Mouse (Mus musculus) kidney, postnatal 4 days (tissue): ENCODE data around the gene Hif3a.

Source experiments
- DNase-seq, 2 experiments: peaks; one replicate each; pipeline ENCODE4 v3.0.0; 2021; ENCODE audit warnings: mixed read lengths in 2 of 2

The Hif3a gene

DNA sequence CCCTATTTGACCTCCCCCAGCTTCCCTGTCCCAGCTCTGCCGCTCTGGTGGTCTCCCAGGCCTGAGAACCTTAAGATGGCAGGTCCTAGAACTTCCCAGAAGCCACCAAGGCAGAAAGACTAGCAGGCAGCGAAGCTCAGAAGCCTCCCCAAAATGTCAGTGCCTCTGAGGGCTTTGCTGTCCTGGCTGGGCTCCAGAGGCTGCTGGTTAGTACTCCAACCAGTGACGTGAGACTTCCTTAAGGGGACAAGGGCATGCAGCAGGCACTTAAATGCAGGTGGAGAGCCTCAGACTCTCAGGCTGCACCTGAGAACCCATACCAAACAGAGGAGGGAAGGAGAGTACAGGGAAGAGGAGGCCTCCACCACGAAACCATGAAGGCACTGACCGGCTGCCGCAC, 38.1 kb downstream of the Hif3a start:
- DNase-seq: peak; percentile 40 to 50

DNA sequence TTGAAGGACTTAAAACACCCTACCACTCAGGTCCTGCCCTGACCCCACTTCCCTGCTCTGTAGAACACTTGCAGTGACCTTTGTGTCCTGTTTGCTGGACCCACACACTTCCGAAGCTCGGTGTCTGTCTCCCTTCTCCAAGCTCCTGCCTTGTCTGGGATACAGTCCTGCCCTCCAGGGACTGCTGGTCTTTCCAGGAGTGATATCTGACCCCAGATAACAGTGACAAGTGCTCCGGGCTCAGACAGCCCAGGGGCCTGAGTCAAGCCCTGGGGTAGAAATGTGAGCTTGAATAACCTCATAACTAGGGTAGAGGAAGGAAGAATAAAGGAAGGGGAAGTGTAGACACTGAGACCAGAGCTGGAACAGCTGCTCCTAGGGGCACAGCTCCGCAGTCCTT, 38.5 kb downstream of the Hif3a start:
- DNase-seq: no peak

DNA sequence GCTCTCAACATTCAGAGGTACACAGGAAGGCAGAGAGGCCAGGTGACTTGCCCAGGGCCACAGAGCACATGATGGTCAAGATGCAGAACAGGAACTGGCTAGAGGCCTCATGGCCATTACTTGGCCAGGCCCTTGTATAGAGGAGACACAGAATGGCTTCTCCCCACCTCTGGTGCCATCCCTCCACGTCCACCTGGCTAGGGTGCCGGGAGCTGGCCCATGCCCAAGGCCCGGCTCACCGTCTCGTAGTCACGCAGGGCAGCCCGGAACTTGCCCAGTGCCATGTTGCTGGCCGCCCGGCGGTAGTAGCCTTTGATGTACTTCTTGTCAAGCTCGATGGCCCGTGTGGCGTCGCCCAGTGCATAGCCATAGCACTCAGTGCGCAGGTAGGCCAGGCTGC, 40.1 kb downstream of the Hif3a start:
- DNase-seq: no peak

DNA sequence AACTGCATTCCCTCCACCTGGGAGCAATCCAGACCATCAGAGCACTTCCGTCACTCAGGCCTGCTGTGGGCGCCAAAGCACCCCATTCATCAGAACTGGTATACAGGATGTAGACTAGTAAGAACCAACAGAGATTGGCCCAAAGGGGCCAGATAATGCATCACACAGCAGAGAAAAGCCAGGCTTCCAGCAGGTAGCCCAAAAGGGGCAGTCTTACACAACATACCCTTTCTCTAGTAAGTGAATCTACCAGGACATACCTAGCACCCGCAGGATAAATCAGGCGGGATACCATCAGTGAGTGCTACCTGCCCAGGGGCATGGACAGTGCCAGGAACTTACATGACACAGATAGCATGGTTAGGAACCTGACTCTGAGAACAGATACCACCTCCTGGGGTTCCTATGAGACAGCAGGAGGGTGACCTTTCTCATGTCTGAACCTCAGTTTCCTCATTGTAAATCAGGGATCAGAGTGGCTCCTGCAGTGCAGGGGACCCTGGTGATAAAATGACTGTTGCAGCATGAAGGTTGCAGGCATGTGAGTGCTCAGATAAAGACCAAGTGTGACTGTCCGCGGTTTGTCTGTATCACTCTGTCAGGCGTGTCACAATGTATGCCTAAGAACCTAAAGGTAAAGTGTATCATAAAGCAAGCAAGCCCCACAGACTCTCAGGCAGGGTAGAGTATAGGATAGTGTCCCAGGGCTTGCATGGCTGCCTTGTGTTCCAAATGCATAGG, 42.6 kb downstream of the Hif3a start:
- no peak for DNase-seq

DNA sequence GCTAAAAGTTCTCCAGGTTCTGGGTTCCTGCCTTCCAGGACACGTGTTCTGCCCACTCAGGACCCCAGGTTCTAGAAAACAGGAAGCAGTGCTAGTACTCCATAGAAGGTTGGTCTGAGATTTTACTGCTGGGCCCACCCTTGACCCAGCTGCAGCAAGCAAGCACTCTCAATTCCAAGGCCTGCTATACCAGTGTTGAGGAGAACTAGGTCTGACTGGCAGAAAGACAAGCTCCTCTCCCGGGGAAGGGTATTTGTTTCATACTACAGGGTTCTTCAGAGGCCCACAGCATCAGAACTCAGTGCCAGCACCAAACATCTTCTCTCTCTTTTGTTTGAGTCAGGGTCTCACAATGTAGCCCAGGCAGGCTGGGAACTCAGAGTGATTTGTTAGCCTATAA, 44.3 kb downstream of the Hif3a start:
- no peak for DNase-seq

DNA sequence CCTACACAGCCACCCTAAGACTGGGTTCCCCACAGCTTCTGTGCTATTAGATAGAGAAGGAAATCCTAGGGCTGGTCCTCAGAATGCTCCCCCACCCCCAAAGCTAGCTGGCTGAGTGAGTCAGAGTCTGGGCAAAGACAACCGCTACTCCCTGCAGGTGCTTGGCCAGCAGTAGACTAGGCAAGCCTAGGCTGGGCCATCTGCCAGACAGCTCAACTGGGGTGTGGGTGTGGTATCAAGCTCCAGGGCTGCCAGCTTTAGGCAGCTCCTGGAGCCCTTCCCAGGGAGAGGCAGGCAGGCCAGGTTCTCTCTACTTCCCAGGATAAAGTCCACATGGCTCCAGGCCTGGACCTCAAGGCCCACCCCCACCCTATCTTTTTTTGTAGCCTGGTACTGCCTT, 45.2 kb downstream of the Hif3a start:
- DNase-seq: peak; percentile 70 to 83

DNA sequence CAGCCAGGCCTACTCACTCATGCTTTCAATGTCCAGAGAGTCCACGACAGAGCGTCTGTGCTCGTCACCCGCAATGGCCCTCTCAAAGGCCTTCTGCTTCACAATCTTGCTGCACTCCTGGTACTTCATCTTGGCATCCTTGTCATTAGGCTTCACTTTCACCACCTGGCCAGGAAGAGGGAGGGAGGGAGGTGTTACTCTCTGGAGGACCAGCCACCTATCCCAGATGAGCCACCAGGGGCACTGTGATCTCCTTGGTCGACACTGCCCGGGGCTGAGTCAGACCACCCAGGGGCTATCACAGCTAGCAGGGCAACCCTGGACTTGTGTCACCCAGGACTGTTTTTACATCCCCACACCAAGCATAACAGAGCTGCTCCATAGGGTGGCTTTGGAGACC, 46.8 kb downstream of the Hif3a start:
- peak in 1 of 2 experiments; percentile 26 for DNase-seq

DNA sequence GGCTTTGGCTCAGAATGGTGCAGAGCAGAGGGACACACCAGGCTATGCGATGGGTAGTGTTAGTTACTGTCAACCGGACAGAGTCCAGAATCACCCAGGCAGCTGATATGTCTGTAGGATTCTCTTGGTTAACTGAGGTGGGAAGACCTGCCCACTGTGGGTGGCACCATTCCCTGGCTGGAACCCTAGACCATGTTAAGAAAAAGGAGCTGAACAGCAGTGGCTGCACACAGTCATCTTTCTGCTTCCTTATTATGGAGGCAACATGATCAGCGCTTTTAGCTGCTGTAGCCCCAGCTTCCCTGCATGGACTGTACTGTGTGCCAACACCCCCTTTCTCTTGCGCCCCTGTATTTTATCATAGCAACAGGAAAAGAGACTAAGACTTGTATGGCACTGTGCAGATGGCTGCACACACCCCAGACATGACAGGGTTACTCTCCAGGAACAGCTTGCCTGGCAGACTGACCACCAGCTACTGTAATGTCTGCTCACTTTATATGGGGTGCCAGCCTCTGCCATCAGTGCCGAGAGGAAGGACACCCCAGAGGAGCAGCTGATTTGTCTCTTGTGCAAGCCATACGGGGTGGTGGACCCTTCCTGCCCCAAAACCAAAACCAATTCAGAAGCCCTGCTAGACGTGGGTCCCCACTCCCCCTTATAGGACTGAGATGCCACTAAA, 50.2 kb downstream of the Hif3a start:
- no peak for DNase-seq

DNA sequence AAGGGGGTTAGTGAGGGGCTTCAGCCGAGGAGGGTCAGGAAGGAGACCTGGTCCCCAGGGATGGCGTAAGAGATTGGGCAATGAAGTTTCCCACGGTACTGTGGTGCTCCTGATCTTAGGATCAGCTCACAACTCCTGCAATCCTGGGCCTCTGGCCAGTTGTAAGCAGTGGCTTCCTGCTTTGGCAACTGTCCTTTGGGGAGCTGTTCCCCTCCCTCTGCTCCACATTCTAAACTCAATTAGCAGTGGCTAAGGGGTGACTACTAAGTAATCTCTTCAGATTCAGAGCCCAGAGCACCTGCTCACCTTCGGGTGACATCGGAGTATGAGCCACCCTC, 52.2 kb downstream of the Hif3a start:
- no peak for DNase-seq

DNA sequence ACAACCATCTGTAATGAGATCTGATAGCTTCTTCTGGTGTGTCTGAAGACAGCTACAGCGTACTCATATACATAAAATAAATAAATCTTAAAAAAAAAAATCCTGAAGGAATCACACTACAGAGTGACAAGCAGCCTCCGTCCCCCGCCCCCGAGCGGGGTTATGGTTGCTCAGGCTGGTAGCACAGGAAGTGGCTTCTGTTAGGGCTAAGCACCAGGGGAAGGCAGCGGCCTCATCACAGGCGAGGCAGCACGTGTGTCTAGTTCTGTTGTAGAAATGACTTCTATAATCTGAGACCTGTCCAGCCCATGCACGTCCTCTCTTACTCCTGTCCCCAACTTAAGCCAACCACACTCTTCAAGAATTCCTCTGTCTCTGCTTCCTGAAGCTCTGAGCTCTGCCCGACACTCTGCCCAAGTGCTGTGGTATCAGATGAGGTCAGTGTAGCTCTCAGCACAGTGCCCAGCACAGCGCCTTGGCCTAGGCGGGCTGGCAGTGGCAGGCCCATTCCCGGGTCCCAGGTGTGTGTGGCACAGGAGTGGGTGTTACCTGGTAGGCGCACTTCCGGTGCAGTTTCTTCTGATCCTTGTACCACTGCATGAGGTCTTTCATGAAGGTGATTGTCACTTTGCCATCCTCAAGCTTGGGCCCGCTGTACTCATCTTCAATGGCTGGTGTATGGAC, 52.8 kb downstream of the Hif3a start:
- no peak for DNase-seq

DNA sequence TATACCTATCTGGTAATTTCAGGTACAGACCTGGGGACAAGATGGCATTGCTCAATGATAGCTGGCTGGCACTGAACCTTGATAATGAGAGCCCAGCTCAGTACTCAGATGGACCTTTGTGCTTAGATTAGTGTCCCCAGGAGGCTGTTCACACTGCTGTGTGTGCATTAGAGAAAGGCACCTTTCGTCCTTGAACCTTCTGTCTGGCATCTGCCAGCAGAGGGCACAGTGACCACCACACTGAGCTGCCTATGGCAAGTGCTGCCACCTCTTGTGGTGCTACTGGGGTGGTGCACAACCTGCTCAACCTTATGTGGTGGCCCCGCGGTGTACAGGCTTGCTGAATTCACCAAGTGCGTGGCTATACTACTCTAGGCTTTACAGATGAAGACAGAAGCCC, 54.9 kb downstream of the Hif3a start:
- peak; percentile 53 to 69 for DNase-seq

DNA sequence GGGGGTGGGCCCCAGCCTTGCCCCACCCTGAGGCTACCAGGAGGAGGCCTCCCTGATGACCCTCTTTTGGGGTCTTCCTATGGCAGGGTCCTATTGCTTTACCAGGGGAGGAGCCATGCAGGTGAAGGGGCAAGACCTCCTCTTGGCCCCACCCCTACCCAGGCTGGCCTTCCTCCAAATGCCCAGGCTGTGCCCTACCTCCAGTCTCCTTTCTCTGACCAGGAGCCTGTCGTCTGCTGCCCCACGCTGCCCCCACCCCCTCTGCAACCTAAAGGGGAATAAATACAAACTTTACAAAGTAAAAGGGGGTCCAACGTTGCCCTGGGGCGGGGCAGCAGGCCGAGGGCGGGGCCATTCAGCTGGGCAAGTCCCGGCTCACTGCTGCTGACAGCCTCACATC, 57.5 kb downstream of the Hif3a start:
- DNase-seq: no peak

DNA sequence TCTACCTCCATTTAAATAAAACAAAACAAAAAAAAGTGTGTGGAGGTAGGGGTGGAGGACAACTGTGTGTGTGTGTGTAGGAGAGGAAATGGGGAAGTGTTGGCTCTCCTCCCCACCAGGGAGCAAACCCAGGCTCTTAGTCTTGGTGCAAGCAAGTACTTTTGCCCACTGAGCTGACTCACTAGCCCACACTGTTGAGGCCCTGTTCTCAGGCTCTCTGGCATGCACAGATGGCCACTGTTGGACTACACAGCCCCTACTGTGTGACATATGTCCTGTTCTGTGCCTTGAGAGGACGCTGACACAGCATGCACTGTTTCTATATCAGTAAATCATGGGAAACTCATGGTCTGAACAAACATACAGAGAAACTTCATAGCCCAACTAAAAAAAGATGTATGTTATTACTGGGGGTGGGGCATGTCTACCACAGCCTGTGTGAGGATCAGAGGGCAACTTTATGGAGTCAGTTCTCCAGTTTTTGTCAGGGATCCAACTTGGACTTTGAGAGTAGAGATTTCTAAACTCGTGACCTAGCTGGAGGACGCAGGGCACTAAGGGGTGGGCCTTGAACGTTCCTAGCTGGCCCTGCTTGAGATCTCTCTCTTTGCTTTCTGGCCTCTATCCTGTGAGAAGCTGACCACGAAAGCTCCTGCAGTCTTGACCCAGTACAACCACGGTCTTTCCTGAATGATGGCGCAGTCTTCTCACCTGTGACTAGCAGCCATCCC, 58.8 kb downstream of the Hif3a start:
- peak in 1 of 2 experiments; percentile 31 for DNase-seq

DNA sequence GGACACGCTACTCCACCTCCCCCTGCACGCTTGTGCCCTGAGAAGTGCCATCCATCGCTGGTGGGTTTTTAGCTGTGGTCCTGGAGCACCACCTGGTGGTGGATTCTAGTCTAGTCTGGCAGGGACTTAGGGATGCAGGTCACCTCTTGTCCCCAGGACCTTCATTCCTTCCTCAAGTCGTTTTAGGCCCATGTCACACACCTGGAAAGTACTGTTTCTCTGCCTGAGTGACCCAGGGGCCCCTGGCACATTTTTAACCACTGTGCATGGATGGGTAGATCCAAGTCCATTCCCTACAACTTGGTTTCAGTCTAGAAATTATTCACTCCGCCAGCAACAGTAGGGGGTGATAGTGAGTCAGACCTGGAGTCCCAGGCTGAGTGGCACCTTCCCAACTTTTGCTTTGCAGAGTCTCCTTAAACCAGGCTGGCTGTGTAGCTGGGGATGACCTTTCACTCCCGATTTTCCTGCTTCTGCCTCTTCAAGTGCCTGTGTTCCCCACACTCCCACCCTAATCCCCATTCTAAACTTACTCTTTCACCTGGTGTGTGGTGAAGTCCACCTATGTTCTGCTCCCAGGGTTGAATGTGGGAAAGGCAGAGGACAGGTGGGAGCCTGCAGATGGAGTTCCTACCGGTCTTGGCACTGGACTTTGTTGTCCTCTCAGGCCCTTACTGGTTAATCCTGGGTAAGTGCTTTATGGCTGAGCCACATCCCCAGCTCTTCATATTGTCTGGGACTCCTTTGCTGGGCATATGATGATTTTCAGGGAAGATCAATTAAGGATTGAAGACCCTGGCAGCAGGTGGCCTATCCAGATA, 59.6 kb downstream of the Hif3a start:
- DNase-seq: peak; percentile 87 to 90

DNA sequence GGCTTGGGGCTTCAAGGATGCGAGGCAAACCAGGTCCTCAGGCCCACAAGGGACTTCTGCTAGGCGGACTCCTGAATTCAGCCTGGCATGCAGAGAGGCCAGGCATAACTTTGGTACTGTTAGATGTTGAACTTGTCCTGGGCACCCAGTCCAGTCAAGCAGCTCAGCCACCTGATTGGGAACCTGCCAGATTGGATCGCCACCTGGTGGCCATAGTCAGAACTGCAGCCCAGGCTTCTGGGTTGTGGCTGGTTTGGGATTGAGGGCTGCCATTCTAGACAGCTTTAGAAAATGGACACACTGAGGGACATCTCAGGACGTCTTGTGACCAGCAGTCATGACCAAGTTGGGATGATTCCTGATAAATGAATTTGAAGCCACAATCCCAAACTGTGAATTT, 62.6 kb downstream of the Hif3a start:
- DNase-seq: peak; percentile 92

DNA sequence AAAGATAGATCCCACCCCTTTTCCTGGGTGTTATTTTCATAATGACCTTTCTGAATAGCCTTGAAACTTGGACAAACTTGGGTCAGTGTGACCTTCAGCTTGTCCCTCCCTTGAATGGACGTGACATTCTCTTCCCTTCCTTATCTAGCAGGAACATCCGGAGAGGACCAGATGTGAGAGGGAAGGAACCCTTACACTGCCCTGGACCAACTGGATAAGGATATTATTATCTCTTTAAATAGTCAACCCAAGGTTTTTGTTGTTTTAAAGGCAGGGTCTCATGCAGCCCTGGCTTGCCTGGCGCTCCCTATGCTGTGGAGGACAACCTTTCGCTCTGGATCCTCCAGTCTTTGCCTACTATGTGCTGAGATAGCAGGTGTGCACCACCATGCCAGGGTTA, 63.0 kb downstream of the Hif3a start:
- no peak for DNase-seq

DNA sequence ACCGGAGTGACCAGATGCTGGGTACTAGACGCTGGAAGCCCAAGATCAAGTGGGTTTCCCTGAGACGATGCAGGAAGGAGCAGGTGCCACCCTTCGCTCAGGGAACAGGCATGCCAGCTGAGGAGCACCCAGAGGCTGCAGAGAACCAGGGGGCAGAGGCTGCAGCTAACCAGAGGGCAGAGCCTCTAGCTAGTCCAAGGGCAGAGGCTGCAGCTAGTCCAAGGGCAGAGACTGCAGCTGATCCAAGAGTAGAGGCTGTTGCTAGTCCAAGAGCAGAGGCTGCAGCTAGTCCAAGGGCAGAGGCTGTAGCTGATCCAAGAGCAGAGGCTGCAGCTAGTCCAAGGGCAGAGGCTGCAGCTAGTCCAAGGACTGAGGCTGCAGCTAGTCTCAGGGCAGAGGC, 66.9 kb downstream of the Hif3a start:
- no peak for DNase-seq

DNA sequence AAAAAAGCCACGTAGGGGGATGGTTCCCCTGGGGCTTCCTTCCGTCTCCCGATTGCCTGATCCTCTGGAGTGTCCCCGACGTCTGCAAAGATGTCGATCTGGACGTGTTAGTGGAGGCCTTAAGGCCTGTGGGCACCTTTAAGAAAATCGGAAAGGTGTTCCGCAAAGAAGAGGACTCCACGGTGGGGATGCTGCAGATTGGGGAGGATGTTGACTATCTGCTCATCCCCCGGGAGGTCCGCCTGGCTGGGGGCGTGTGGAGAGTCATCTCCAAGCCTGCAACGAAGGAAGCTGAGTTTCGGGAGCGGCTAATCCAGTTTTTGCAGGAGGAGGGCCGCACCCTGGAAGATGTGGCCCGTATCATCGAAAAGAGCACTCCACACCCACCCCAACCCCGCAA, 67.8 kb downstream of the Hif3a start:
- peak; percentile 39 to 51 for DNase-seq

DNA sequence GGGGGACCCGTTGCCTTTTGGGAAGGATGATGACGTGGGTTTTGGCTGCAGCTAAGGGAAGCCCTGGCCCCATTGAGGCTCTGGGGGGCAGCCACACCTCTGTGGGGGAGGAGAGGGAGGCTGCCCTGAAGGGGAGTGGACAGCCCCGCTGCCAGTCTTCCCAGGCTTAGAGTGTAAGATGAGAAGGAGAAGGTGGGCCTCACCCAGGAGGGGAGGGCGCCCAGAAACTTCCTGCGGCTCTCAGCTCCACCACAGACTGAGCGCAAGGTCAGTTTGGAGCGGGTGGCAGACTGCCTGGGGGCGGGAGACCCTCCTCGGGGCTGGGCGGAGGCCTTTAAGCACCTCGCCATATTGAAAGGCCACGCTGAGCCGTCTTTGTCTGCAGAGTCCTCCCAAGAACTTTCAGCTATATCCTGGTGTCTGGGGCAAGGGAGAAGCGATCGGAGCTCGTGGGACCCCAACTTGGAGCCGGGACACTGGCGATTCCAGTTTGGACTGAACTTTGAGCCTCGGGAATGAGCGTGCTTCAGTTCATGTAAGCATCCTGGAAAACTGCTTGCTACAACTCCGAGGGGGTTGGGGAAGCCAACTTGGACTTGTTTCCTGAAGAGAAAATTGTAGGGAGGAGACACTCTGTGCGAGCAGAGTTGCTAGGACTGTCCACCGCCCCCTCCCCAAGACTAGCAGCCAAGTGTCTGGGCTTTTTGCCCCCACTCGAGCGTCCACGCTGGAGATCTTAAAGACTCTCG, 68.4 kb downstream of the Hif3a start:
- DNase-seq: peak; percentile 93 to 95

DNA sequence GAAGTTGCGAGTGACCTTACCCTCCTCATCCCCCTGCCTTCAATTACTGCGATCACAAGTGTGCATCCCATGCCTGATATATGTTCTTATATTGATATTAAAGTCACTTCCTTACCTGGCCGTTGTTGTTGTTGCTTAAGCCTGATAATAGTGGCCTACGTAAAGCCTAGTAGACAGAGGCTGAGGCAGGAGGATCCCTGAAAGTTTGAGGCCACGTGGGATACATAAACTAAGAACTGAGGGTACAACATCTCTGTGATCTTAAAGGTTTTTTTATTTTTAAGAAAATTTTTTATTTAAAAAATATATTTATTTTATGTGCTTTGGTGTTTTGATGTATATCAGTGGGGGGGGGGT, 69.8 kb downstream of the Hif3a start, which contains the start of gene Ccdc8:
TSS of gene Ccdc8 (plus strand) at position 258 of the 357 bp plus-strand sequence.
- no peak for DNase-seq

DNA sequence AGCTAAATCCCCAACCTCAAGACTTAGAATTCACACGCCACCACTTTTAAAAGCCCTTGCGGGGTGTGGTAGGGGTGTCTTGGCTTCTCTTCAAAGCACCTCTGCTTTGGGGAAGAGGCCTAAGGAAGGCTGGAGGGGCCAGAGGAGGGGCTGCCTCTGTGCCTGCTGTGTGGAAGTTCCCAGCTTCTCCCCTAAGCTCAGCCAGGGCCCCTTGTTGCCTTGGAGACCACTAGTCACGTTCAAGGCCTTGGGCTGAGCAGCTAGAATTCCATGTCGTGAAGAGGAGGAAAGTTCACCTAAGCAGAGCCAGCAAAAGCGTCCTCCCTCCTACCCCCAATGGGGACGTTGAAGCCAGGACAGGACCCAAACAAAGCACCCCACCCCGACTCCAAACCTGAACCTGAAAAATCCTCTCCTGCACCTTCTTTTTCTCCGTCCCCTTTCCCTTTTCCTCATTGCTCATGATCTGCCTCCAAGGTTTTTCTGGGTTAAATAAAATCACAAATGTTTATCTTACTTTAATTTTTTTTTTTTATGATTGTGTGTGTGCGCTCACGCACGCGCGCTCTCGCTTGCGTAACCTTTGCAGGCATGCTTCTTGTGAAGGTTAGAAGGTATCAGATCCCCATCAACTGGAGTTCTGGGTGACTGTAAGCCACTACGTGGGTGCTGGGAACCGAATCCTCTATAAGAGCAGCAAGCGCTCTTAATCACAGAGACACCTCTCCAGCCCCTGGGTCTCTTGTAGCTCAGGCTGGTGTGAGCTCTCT, 70.4 kb downstream of the Hif3a start:
- peak; percentile 58 to 69 for DNase-seq
